Mouse (Mus musculus) adrenal gland, postnatal 36 days (tissue): ENCODE measurements around the gene Wfdc5. TPM values are rescaled to one million over a fixed set of nuclear protein-coding genes. Genes with fewer than 3 reads are reported as not detected.

ENCODE experiments used
- DNase-seq, 2 experiments: peaks; one replicate each; pipeline ENCODE4 v3.0.0; 2021; ENCODE audit warnings: mixed read lengths in 1 of 2
- total RNA-seq, 2 experiments: library from RNA; stranded (reverse); gene quantifications; 2 replicates each; pipeline ENCODE4 v1.2.3; 2021

The Wfdc5 gene
- total RNA-seq, 2 experiments from 2014 or later = not detected

DNA sequence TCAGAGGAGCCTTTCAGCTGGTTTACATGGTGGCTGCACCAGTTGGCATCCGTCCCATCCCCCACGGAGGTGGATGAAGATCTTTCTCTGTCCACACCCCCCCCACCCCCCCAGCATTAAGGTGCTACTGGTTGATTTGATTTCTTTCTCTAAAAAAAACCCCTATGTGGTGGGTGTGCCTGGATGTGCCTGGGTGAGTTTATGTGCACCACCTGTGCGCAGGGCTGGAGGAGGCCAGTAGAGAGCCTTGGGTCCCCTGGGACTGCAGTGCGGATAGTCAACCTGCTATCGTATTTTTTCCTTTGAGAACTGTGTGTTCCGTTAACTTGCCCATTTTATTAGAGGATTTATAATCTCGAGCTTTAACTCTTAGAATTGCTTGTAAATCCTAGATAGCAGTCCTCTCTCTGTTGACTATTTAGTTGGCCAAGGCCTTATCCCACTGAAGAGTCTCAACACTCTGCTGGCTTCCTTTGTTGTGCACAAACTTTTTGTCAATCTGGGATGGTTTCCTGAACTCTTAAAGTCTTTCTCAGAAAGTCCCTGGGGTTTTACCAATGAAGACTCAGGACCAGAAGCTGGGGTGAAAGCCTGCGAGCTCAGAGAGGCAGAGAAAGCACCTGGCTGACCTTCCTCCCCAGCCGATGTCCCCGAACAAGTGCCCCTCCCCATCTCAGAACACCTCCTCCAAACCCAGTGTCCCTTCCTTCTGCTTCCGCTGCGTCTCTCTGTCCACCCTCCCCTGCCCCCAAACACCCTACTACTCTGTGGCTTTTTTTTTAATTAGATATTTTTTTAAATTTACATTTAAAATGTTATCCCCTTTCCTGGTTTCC is 53.7 kb downstream of the Wfdc5 start:
- DNase-seq = no peak

DNA sequence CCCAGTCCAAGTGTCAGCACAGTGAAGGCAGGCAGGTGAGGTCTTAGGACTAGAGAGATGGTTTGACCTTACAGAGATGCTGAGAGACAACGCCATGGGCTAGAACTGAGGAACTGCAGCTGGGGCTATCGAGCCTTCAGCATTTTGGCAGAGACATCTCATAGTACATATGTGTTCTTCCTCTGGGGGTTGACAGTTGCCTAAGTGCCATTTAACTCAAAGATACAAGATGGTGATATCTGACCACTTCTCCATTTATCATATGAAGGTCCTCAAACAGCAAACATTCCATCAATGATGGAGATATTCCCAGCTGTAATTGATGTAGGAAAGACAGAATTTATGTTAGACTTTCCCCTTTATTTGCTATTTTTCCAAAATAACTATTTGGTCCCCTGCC is 55.2 kb downstream of the Wfdc5 start:
- no peak for DNase-seq

DNA sequence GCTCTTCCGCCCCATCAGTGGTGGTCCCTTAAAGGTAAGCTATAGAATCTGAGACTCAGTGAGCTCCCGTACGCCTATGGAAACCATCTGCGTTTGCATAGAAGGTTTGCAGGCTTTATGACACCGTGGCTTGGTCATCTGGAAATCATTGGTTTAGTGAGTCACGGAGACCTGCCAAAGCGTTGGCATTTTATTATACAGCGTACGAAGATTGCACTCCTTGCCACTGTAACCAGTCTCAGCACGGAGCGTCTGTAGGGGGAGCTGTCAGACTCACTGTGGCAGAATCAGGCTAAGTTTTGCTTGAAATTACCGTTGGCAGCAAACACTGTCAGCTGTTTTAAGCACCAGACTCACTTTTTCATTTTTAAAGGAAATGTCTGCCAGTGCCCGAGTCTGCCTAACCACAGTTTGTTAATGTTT is 56.0 kb downstream of the Wfdc5 start:
- peak; percentile 13 to 50 for DNase-seq

Other genes starting within 250 kb of the Wfdc5 start
- 100 to 1,000 TPM; 264 to 302 TPM for gene Ywhab, start 187.8 kb downstream of the Wfdc5 start, total RNA-seq
- 1 to 10 TPM; 1.2 to 1.9 TPM for gene Pabpc1l, start 157.3 kb downstream of the Wfdc5 start, total RNA-seq
- gene Stk4, start 112.4 kb downstream of the Wfdc5 start, total RNA-seq = 10 to 100 TPM; 27.5 to 32.4 TPM
- gene Tomm34, start 111.6 kb downstream of the Wfdc5 start, total RNA-seq = 10 to 100 TPM; 32.9 to 41.5 TPM
- not detected for gene Kcns1, start 11.6 kb downstream of the Wfdc5 start, total RNA-seq
- 1 to 10 TPM in 1 of 2 experiments, under 1 TPM in 1; 0.43 to 1.4 TPM for gene Wfdc12, start 7.9 kb upstream of the Wfdc5 start, total RNA-seq
- gene Wfdc15a, start 17.4 kb upstream of the Wfdc5 start, total RNA-seq = not detected
- gene Wfdc15b, start 38.9 kb upstream of the Wfdc5 start, total RNA-seq = not detected
- not detected for gene Svs2, start 55.7 kb upstream of the Wfdc5 start, total RNA-seq
- gene Svs3b, start 73.9 kb upstream of the Wfdc5 start, total RNA-seq = not detected
- gene Svs4, start 95.7 kb upstream of the Wfdc5 start, total RNA-seq = not detected
- not detected for gene Svs3a, start 106.5 kb upstream of the Wfdc5 start, total RNA-seq
- not detected for gene Svs6, start 134.0 kb upstream of the Wfdc5 start, total RNA-seq
- gene Svs5, start 150.0 kb upstream of the Wfdc5 start, total RNA-seq = 1 to 10 TPM; 2.7 to 4.3 TPM
- gene Slpi, start 206.4 kb upstream of the Wfdc5 start, total RNA-seq = 10 to 100 TPM; 17.0 to 18.0 TPM
- not detected for gene Rbpjl, start 220.4 kb upstream of the Wfdc5 start, total RNA-seq
- gene Matn4, start 222.4 kb upstream of the Wfdc5 start, total RNA-seq = 1 to 10 TPM in 1 of 2 experiments, under 1 TPM in 1; 0.92 to 1.4 TPM